Mouse (Mus musculus) adrenal gland, adult 2 months (tissue): ENCODE data around the gene C1d. TPM values are rescaled to one million over a fixed set of nuclear protein-coding genes. Genes with fewer than 3 reads are reported as not detected.
"Not testable (repeated sequence)": the region's sequence is repeated elsewhere in the genome, so short reads cannot be mapped to it uniquely, and the experiment has no call there.

ENCODE experiments used
- DNase-seq: peaks from one replicate; pipeline ENCODE4 v3.0.0; 2021
- long read RNA-seq: library from polyadenylated mRNA; stranded (forward); transcript quantifications from one replicate; pipeline ENCODE4 v2.0.0, GENCODE M21; 2021
- polyA plus RNA-seq: library from polyadenylated mRNA; depleted of rRNA; stranded (reverse); fragments of >200 nt; gene quantifications from 2 replicates; pipeline ENCODE4 v1.2.3, GENCODE M21; 2012; rRNA removed
- total RNA-seq, 2 experiments: library from RNA; stranded (reverse); gene quantifications; 2 replicates each; pipeline ENCODE4 v1.2.3; 2021

C1d gene
- total RNA-seq (10 to 100 TPM; 56.9 to 59.4 TPM), polyA plus RNA-seq (2.3 and 5.8 TPM in 2 replicates)
- long read RNA-seq, transcript C1d-201 (5 exons, 2,981 nt) = major isoform, 64 of 64 reads
- long read RNA-seq, partial matches to known transcripts = 0 of 64 reads
- long read RNA-seq, other reads (novel, unspliced or antisense) = 0 of 64 reads

DNA sequence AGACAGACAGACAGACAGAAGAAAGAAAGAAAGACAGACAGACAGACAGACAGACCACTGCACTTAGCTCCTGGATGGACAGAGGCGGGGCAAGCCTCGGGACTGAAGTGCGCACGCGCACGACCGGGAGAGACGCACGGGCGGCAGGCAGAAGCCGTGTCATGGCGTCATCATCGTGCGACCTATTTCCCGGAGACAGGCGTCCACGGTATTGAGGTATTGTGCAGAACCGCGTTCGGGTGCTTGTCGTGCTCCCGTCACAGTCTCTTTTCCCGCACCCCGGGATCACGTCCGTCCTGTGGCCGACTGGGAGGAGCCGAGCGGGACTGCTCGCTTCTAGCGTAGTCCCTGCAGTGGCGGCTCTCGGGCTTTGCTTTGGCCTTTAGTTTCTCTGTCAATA is at the start of gene C1d:
Gene C1d, plus strand, starts transcription at position 137 of the 400 bp plus-strand sequence.
- DNase-seq = peak; percentile 95

DNA sequence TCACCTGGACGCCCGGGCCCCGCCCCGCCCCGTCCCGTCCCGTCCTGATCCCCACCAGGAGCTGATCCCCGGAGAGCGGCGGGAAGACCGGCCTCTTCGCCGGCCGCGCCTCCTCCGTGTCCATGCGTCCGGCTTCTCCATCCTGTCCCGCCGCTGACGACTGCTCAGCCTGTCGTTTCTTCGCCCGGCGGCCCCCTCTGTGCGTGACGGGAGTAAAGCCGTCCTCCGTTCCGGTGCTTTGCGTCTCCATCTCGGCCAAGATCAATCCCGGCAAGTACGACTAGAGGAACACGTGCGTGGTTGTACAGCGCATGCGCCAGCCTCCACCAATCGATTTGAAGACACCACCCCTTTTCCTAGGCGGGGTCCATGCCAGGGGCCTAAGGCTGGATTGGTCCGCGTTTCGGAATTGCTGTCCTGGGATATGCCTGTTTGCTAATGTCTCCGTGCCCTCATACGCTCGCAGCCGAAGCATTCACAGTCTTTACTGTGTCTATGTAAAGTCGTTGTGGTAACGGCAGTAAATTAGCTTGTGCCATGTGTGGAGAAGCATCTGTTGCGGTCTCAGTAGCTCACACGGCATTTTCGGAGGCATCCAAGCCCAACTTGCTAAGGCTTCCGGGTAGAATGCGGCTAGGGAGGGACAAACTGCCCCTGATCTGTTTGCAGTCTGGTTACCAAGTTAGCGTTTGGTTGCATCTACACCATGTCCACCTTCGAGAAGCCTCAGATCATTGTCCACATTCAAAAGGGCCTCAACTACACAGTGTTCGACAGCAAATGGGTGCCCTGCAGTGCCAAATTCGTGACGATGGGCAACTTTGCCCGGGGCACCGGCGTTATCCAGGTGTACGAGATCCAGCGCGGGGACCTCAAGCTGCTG is 45.9 kb upstream of the C1d start, which contains the start of gene Pno1:
Gene Pno1, minus strand, starts transcription at position 311 of the 883 bp plus-strand sequence.
- peak; percentile 96 for DNase-seq

DNA sequence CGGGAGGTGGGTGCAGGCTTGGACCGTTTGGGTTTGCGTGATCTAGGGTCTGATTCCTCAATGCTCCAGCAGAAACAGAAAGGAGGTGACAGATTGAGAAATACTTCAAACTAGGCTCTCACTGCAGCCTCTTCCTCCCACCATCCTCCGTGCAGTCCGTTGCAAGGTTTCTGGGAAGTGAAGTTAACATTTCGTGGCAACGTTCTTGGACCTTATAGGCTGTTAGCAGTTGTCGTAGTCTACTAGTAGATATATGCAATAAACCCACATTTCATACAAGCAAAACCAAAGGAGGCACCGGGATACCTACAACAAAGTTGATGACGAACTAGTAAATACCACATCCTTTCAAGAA is 45.3 kb upstream of the C1d start:
- DNase-seq = no peak

DNA sequence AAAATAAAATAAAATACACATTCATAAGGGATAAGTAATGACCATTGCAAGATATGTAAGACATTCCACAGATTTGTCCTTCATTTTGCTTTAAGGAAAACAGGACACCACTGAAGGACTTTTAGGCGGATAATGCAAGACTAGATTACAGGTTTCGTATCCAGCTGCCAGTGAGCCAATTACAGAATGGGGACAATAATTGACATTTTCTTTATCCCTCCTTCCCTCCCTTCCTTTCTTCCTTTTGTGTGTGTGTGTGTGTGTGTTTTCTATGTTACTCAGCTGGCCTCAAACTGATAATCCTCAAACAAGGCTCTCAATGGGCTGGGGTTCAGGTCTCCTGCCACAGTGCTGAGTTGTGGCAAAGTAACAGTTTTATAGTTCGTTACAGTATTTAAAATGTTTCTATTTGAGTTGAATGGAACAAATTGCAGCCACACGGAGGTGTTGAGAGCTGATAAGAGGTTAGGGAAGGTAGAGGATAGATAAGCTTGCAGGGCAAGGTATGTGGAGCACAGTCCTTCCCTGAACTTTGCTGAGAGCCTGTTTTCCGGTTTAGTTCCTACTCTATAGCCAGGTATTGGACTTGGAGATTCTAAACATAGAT is 44.4 kb upstream of the C1d start:
- DNase-seq = no peak

DNA sequence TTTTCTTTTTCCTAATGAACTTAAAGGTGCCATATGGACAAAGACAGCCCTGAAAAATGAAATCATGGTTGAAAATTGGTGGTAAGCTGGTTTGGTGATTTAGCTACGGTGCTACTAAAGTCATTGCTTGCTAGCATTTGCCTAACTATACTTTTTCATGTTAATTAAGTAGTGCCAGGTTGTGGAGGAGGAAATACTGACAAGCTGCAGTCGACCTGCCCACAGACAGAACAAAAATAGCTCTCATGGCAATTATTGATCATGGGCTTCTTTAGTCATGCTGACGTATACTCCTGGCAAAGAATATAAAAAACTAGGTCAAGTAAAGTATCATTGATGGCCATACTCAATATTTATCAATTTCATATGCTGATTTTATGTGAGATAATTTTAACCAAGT is 41.9 kb upstream of the C1d start:
- no peak for DNase-seq

DNA sequence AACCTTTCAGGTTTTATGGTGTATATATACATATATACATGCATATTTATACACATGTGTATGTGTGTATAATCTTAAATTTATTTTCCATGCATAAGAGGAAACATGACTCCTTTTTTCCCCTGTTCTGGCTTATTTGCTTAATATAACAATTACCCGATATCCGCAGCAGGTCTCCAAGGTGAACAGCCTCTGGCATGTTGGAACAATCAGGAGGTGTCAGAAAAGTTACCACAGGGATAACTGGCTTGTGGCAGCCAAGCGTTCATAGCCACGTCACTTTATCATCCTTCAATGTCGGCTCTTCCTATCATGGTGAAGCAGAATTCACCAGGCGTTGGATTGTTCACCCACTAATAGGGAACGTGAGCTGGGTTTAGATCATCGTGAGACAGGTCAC is 36.3 kb upstream of the C1d start:
- DNase-seq = no peak

DNA sequence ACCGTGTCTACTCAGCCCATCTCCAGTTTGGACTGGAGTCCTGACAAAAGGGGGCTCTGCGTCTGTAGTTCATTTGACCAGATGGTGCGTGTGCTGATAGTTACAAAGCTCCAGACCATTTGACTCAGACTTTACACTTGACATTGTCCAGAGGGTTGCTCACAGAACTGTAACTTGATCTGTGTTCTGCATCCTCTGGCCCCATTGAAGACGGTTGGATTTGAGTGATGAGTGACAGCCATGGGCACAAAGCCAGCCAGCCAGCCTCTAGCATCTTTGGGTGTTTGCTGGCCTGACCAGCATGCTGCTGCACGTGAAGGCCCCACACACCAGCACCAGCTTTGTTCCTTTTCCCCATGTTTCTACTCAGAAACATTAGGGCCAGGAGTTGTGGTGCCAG is 24.6 kb upstream of the C1d start:
- no peak for DNase-seq

DNA sequence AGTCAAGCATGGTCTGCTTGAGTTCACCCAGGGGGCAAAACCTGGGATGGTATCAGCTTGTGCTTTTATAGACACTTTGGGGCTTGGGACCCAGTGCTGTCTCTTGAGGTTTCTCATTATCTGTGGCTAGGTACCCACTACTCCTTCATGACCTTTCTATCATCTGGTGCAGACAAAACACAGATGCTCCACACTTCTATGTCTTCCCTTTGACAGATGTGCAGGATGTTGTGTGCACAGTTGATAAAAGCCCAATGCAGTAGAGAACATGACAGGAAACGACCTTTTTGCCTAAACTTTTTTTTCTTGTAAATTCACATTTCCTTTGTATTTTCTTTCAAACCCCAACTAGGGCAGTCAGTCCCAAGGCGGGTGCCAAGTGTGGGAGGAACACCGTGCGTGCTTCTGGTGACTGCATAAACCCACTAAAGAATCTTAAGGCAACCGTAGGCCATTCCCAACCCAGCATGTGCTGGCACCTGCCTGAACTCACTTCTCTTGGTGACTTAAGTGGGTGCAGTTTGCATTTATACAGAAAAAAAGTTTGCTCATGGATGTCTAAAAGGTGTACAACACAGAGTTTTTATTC is 20.8 kb upstream of the C1d start:
- DNase-seq = no peak

DNA sequence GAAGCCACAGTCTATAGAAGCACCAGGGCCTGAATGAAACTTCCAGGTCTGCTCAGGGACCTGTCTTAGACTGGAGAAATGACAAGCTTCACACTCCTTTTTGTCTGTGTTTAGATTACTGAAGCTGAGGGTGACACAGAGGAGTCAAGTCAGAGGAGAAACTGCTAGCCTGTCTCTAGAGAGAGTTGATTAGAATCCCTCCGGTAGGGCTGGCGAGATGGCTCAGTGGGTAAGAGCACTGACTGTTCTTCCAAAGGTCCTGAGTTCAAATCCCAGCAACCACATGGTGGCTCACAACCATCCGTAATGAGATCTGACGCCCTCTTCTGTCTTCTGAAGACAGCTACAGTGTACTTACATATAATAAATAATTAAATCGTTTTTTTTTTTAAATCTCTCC is 18.8 kb upstream of the C1d start:
- not testable (repeated sequence) for DNase-seq

DNA sequence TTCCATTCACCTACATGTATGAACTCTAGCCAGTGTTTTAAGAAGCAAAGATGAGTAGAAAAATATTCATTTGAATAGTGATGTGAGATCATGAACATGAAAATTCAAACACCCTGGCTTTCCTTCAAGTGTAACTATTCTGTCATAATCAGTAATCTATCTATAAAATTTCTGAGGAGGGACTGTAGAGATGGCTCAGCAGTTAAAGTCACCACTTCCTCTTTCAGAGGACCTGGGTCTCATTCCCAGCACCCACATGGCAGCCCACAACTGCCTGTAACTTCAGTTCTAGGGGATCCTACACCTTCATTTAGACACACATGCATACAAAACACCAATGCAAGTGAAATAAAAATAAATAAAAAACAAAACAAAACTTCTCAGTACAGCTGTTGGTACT is 8.7 kb upstream of the C1d start:
- DNase-seq = no peak

DNA sequence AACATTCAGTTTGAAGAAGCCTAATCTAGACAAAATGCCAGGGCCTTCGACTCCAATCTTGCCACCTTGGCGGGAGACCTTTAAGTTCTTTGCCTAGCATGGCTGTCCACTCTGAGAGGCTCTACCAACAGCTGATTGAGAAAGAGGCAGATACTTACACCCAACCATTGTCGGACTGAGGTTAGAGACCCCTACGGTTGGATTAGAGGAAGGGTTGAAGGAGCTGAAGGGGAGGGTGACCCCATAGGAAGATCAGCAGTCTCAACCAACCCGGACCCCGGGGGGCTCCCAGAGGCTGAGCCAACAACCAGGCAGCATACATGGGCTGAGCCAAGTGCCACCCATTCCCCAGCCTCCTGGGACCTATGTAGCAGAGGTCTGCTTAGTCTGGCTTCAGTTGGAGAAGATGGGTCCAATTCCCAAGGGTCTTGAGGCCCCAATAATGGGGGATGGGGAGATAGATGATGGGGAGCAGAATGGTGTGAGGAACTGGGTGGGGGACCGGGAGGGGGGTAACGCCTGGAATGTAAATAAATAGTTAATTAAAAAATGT is 490 bp upstream of the C1d start:
- DNase-seq = no peak

DNA sequence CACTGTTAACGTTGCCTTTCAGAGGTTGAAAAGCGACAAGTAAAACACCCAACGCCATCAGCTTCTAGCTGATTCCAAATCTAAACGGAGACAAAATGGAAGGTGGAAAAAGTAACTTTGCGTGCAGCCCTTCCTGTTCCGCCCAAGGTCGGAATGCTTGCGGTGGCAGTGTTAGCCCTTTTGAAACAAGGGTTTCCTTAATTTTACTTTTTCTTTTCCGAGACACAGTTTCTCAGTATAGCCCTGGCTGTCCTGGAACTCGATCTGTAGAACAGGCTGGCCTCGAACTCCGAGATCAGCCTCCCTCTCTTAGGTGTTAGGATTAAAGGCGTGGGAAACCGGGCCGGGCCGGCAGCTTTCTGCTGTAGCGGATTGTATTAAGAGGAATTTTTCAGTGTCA is 482 bp downstream of the C1d start:
- DNase-seq = no peak

DNA sequence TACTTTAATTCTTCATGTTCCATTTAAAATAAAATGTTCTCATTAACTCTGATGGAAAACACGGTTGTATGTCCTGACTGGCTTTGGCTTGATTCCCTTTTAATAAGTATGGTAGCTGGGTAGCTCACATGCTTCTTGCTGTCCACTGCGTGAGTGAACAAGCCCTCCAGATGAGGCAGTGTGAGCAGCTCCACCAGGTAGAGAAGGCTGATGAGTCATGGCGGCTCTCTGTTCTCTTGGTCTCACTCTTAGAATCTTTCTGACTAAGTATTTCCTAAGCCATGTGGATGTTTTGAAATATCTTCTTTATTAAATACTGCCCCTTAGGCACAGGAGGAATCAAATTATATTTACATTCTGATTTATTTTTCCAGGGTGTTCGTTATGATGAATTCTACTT is 9.8 kb downstream of the C1d start:
- no peak for DNase-seq

DNA sequence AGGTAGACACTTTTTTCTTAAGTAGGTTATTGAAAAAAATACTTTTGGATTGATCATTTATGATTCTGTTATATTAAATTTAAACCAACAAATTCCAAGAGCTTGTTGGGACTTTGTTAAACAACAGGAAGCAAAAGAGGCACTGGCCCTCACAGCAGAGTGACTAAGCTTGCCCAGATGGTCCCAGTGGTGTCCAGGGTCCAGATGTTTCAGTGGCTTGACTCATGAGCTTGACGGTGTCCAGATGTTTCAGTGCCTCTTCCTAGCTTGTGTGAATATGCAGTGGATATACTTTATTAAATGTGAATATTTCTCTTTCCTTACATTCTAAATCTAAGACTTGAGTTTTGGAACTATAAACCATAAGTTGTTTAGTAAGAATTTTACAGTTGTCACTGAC is 11.4 kb downstream of the C1d start:
- DNase-seq = no peak

DNA sequence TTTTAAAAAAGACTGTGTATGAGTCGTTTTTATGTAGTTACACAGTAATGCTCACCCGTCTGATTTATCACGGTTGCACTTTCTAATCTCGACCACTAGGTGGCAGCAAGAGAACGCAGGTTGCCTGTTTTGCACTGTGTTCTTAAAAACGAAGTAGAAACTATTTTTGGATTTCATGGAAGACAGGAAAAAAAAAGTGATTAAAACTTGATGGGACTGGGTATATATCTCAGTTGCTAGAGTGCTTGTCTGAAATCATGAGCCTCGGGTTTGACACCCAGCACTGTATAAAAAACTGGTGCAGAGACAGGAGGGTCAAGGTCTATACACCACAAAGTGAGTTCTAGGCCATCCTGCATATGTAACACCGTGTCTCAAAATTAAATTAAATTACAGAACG is 22.6 kb downstream of the C1d start:
- DNase-seq = peak; percentile 23

DNA sequence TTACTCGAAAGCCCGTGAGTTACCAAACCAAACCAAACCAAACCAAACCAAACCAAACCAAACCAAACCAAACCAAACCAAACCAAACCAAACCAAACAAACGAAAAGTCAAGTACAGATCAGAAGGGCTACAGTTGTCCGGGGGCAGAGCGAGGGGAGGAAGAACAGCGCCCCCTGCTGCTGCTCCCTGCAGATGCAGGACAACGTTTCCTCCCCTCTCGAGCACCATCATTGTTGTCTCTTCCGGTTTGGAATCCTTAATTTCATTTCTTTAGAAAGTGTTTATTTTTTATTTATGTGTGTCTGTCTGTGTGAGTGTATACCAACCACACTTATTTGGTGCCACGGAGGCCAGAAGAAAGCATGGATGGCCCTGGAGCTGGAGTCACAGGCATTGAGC is 26.7 kb downstream of the C1d start:
- DNase-seq = peak; percentile 18

DNA sequence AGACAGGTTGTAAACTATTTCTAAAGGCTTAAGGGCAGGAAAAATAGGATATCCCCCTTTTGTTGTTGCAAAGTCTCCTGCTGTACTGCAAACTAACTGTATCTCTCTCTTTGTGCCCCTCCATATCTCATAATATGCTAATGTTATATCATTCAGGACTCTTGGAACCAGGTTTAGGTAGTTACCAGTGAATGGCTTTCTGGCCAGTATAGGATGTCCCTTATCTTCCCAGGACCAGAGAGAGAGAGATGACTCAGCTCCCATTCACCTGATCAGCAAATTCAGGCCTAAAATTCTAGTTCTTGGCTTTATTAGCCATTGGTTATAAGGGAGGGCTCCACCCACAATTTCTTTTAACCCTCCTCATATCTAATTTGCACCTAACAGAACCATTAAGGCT is 31.5 kb downstream of the C1d start:
- DNase-seq = no peak

DNA sequence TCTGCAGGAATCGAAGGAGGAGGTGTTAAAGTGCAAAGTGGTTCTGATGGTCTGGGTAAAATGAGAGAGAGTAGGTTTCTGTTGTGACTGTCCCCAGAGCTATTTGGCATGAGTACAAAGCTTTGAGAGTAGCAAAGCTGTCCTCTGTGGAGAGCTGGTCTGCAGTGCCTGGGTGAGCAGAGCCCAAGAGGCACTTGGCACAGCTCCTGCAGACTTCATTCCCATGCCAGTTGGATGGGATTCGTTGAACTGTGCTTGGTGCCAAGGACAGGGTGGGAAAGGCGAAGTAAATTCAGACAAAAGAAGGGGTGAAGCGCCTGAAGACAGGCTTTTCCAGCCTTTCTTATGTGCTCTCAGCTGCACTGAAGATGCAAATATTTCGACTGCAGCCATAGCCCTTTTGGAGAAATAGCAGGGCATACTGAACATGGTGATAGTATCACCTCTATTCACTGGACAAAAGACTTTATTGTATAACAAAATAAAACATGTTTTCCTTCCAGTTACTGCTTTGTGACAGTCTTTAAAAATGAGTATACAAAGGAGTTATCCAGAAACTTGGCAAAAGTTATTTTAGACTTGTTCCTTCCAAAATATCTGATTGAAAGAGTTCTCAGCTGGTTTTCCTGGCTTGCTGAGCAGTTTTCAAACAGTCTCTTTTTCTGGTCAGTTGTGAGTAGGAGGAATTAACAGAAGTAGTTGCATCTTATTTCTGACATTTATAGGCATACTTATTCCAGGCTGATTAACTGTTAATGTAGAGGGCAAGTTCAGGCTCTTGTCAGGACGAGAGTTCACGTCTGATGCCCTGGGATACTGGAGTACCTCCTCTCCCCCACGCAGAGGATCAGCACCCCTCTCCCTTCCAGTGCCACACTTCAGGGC is 48.9 kb downstream of the C1d start:
- peak; percentile 60 for DNase-seq

DNA sequence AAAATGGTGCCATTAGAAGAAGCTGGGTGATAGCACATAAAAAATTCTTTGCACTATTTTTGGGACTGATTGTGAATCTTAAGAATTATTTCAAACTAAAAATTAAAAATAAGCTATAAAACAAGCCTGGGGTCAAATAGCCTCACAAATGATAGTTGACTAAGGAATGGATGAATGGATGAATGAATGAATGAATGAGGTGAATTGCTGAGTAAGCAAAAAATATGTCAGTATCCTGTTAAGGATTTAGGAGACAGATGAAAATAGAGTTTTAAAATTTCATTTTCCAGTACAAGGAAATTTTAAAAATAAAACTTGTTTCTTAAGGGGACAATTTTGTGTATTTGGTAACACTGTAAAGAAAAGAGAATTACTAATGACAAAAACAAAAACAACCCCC is 50.1 kb downstream of the C1d start:
- no peak for DNase-seq
